Mouse (Mus musculus) adrenal gland, postnatal 36 days (tissue): ENCODE measurements around the gene Cdc45. TPM values are rescaled to one million over a fixed set of nuclear protein-coding genes. Genes with fewer than 3 reads are reported as not detected.

Experiments used
- DNase-seq, 2 experiments: peaks; one replicate each; pipeline ENCODE4 v3.0.0; 2021; ENCODE audit warnings: mixed read lengths in 1 of 2
- total RNA-seq, 2 experiments: library from RNA; stranded (reverse); gene quantifications; 2 replicates each; pipeline ENCODE4 v1.2.3; 2021

Cdc45 gene
- total RNA-seq, 2 experiments from 2014 or later = 7.0 to 11.3 TPM

- no peak for DNase-seq
Observed at GRCm38 (mm10) chr16:18730640-18731039, 81.1 kb downstream of the Cdc45 start.

Other genes with a start within 250 kb of the Cdc45 start
- under 1 TPM in 1 of 2 experiments, not detected in 1; 0.20 TPM for gene Tbx1, start 221.3 kb downstream of the Cdc45 start, total RNA-seq
- gene Gp1bb, start 189.6 kb downstream of the Cdc45 start, total RNA-seq = under 1 TPM in 1 of 2 experiments, not detected in 1; 0.60 TPM
- gene Gm49601, start 185.6 kb downstream of the Cdc45 start, total RNA-seq = 1 to 10 TPM; 1.1 to 4.9 TPM
- 10 to 100 TPM in 1 of 2 experiments, 1 to 10 TPM in 1; 9.6 to 10.9 TPM for gene Sept5, start 182.0 kb downstream of the Cdc45 start, total RNA-seq
- 10 to 100 TPM; 15.4 to 15.8 TPM for gene Cldn5, start 35.1 kb downstream of the Cdc45 start, total RNA-seq
- gene Ufd1, start 208 bp downstream of the Cdc45 start, total RNA-seq = 100 to 1,000 TPM; 105 to 111 TPM
- 10 to 100 TPM; 12.6 to 22.3 TPM for gene 2510002D24Rik, start 24.6 kb upstream of the Cdc45 start, total RNA-seq
- gene Gm28539, start 24.6 kb upstream of the Cdc45 start, total RNA-seq = 1 to 10 TPM; 3.3 to 3.7 TPM
- gene Mrpl40, start 64.9 kb upstream of the Cdc45 start, total RNA-seq = 10 to 100 TPM; 43.9 to 64.7 TPM
- gene Hira, start 65.0 kb upstream of the Cdc45 start, total RNA-seq = 10 to 100 TPM; 35.0 to 39.2 TPM